Mouse (Mus musculus) embryonic facial prominence, embryonic 11.5 days (tissue): ENCODE data around the gene A630023A22Rik. TPM values are rescaled to one million over a fixed set of nuclear protein-coding genes. Genes with fewer than 3 reads are reported as not detected.

Experiments used
- ATAC-seq: fragments of 200-750 bp; cut with Nextera tagmentation; replicated peaks from 2 replicates; pipeline ENCODE4 v1.8.0; 2017; ENCODE audit warnings: low read depth; ENCODE audit not compliant: insufficient number of reproducible peaks, low FRiP score, low TSS enrichment
- DNase-seq: peaks from one replicate; pipeline ENCODE4 v3.0.0-alpha.2; 2015; ENCODE audit warnings: low spot score
- H3K27ac ChIP-seq: fragments of 300-500 bp; sonication (generic); replicated peaks from 2 replicates; pipeline ENCODE4 v1.5.1; 2014; ENCODE audit warnings: mild to moderate bottlenecking, low read depth, low read length, control low read depth
- H3K27me3 ChIP-seq: fragments of 300-500 bp; sonication (generic); 2 replicates; pipeline ENCODE4 v1.6.1; 2014; ENCODE audit warnings: mild to moderate bottlenecking, low read length, moderate library complexity, mixed read lengths; ENCODE audit not compliant: control insufficient read depth, insufficient read depth
- H3K36me3 ChIP-seq: fragments of 300-500 bp; sonication (generic); replicated peaks from 2 replicates; pipeline ENCODE4 v1.6.1; 2014; ENCODE audit warnings: low read depth, mild to moderate bottlenecking, low read length, moderate library complexity, mixed read lengths; ENCODE audit not compliant: control insufficient read depth, insufficient read depth
- H3K4me1 ChIP-seq: fragments of 300-500 bp; sonication (generic); 2 replicates; pipeline ENCODE4 v1.6.1; 2014; ENCODE audit warnings: low read length, mixed read lengths; ENCODE audit not compliant: control insufficient read depth, insufficient read depth
- H3K4me2 ChIP-seq: fragments of 300-500 bp; sonication (generic); 2 replicates; pipeline ENCODE4 v1.6.1; 2014; ENCODE audit warnings: low read depth, mild to moderate bottlenecking, control low read depth, low read length, moderate library complexity
- H3K4me3 ChIP-seq: fragments of 300-500 bp; sonication (generic); 2 replicates; pipeline ENCODE4 v1.5.1; 2014; ENCODE audit warnings: low read depth, low read length, control low read depth
- H3K9ac ChIP-seq: fragments of 300-500 bp; sonication (generic); replicated peaks from 2 replicates; pipeline ENCODE4 v1.6.1; 2014; ENCODE audit warnings: mild to moderate bottlenecking, control low read depth, low read length
- H3K9me3 ChIP-seq: fragments of 300-500 bp; sonication (generic); replicated peaks from 2 replicates; pipeline ENCODE4 v1.6.1; 2016; ENCODE audit warnings: mild to moderate bottlenecking, low read length, inconsistent platforms, mixed read lengths; ENCODE audit not compliant: control insufficient read depth
- WGBS: fragments of 180-500 bp; shearing (Covaris S2); extraction: QIAGEN DNeasy Blood & Tissue Kit; methylation state at CpG from one replicate; pipeline ENCODE4 v1.1.7; 2014; 5-methylcytosine and 5-hydroxymethylcytosine counted together
- polyA plus RNA-seq: library from polyadenylated mRNA; unstranded; fragments of >200 nt; fragmentation: Nextera tagmentation; extraction: Ambion mirVana; gene quantifications from 2 replicates; pipeline ENCODE4 v1.2.1, GENCODE M21; 2014

Gene A630023A22Rik
- polyA plus RNA-seq, 1 experiment from 2014 or later: not detected

- ATAC-seq: peak; percentile 76; the same call in 1 of the 2 replicates
- no peak overlapping the region for H3K9ac ChIP-seq
- H3K4me1 ChIP-seq: no peaks in the 10 kb centered on the region
- DNase-seq: peak; percentile 93
- no peak overlapping the region for H3K27ac ChIP-seq
- no peaks in the 10 kb centered on the region for H3K9me3 ChIP-seq
- WGBS: 12% methylated on average over 11 of the region's 11 CpGs
- H3K36me3 ChIP-seq: no peaks in the 10 kb centered on the region
- H3K4me2 ChIP-seq: no peak overlapping the region
- H3K4me3 ChIP-seq: no peak overlapping the region
- H3K27me3 ChIP-seq: no peaks in the 10 kb centered on the region
Observed at GRCm38 (mm10) chr14:34080321-34080997, 22.1 kb downstream of the A630023A22Rik start.

GRCm38 (mm10) chr14:34078293-34078692 is 24.3 kb downstream of the A630023A22Rik start:
- H3K27ac ChIP-seq: no peak overlapping the region
- DNase-seq (no peak), ATAC-seq (no peak)
- H3K27me3 ChIP-seq: no peaks in the 10 kb centered on the region
- no peak overlapping the region for H3K4me2 ChIP-seq
- H3K4me3 ChIP-seq: no peak overlapping the region
- no peaks in the 10 kb centered on the region for H3K4me1 ChIP-seq
- no peaks in the 10 kb centered on the region for H3K36me3 ChIP-seq
- no peak overlapping the region for H3K9ac ChIP-seq
- 74% methylated on average over 4 of the region's 4 CpGs for WGBS
- H3K9me3 ChIP-seq: no peaks in the 10 kb centered on the region

GRCm38 (mm10) chr14:34077222-34077621 is 25.3 kb downstream of the A630023A22Rik start:
- no peaks in the 10 kb centered on the region for H3K27me3 ChIP-seq
- WGBS: 63% methylated on average over 5 of the region's 5 CpGs
- H3K4me1 ChIP-seq: no peaks in the 10 kb centered on the region
- no peaks in the 10 kb centered on the region for H3K36me3 ChIP-seq
- ATAC-seq (no peak), DNase-seq (no peak)
- H3K9me3 ChIP-seq: no peaks in the 10 kb centered on the region
- H3K27ac ChIP-seq: no peak overlapping the region
- no peak overlapping the region for H3K9ac ChIP-seq
- H3K4me2 ChIP-seq: no peak overlapping the region
- no peak overlapping the region for H3K4me3 ChIP-seq

GRCm38 (mm10) chr14:34075346-34075745 is 27.2 kb downstream of the A630023A22Rik start:
- H3K27ac ChIP-seq: no peak overlapping the region
- no peak overlapping the region for H3K4me2 ChIP-seq
- WGBS: 32% methylated on average over 4 of the region's 4 CpGs
- no peaks in the 10 kb centered on the region for H3K36me3 ChIP-seq
- no peak overlapping the region for H3K9ac ChIP-seq
- no peak for ATAC-seq
- H3K4me3 ChIP-seq: no peak overlapping the region
- no peaks in the 10 kb centered on the region for H3K4me1 ChIP-seq
- no peaks in the 10 kb centered on the region for H3K9me3 ChIP-seq
- no peaks in the 10 kb centered on the region for H3K27me3 ChIP-seq
- DNase-seq: no peak

GRCm38 (mm10) chr14:34071665-34072064 is 30.9 kb downstream of the A630023A22Rik start:
- no peak overlapping the region for H3K4me2 ChIP-seq
- H3K9ac ChIP-seq: no peak overlapping the region
- no peaks in the 10 kb centered on the region for H3K4me1 ChIP-seq
- DNase-seq (peak; percentile 13), ATAC-seq (no peak)
- 60% methylated on average over 6 of the region's 6 CpGs for WGBS
- H3K9me3 ChIP-seq: no peaks in the 10 kb centered on the region
- H3K4me3 ChIP-seq: no peak overlapping the region
- no peaks in the 10 kb centered on the region for H3K36me3 ChIP-seq
- H3K27me3 ChIP-seq: no peaks in the 10 kb centered on the region
- no peak overlapping the region for H3K27ac ChIP-seq

- Histone ChIP-seq H3K36me3 (no peaks in the 10 kb centered on the region), H3K9ac (no peak within 1 kb of the TSS), H3K27me3 (no peaks in the 10 kb centered on the region), H3K4me3 (no peak within 1 kb of the TSS), H3K4me2 (no peak within 1 kb of the TSS), H3K27ac (no peak within 1 kb of the TSS), H3K4me1 (no peaks in the 10 kb centered on the region), H3K9me3 (no peaks in the 10 kb centered on the region)
- no peak for DNase-seq
- 87% methylated on average over 6 of the region's 6 CpGs for WGBS
- no peak for ATAC-seq
Observed at GRCm38 (mm10) chr14:34052516-34052915, 50.0 kb downstream of the A630023A22Rik start, which contains the start of gene Antxrl. Gene Antxrl (plus strand): TSS chr14:34052707.

- ATAC-seq (no peak), DNase-seq (no peak)
- no peaks in the 10 kb centered on the region for H3K27me3 ChIP-seq
- H3K4me1 ChIP-seq: no peaks in the 10 kb centered on the region
- H3K36me3 ChIP-seq: no peaks in the 10 kb centered on the region
- H3K9ac ChIP-seq: no peak overlapping the region
- no peak overlapping the region for H3K4me3 ChIP-seq
- H3K9me3 ChIP-seq: no peaks in the 10 kb centered on the region
- H3K27ac ChIP-seq: no peak overlapping the region
- no peak overlapping the region for H3K4me2 ChIP-seq
- 76% methylated on average over 5 of the region's 5 CpGs for WGBS
Observed at GRCm38 (mm10) chr14:34050101-34050779, 52.3 kb downstream of the A630023A22Rik start.

- no peaks in the 10 kb centered on the region for H3K27me3 ChIP-seq
- no peak for ATAC-seq
Observed at GRCm38 (mm10) chr14:34043341-34043740, 59.2 kb downstream of the A630023A22Rik start.

More at GRCm38 (mm10) chr14:34043341-34043740, 59.2 kb downstream of the A630023A22Rik start:
- WGBS: 61% methylated on average over 3 of the region's 3 CpGs
- Histone ChIP-seq H3K9me3 (no peaks in the 10 kb centered on the region), H3K36me3 (no peaks in the 10 kb centered on the region), H3K27ac (no peak overlapping the region), H3K4me3 (no peak overlapping the region), H3K9ac (no peak overlapping the region), H3K4me2 (no peak overlapping the region), H3K4me1 (no peaks in the 10 kb centered on the region)
- DNase-seq: no peak
